Mouse (Mus musculus) testis, adult 2 months (tissue): ENCODE data around the gene Manba.

Experiments used
- CTCF ChIP-seq: fragments of 200-500 bp; IDR thresholded peaks from 2 replicates; pipeline ENCODE4 v1.5.1; 2012; ENCODE audit warnings: low read depth, mild to moderate bottlenecking, inconsistent platforms, low read length, moderate library complexity; ENCODE audit not compliant: control insufficient read depth, insufficient read depth, insufficient replicate concordance
- POLR2A ChIP-seq: fragments of 200-500 bp; IDR thresholded peaks from 2 replicates; pipeline ENCODE4 v1.6.1; 2012; ENCODE audit warnings: low read depth, mild to moderate bottlenecking, inconsistent platforms, low read length, moderate library complexity; ENCODE audit not compliant: control insufficient read depth

DNA sequence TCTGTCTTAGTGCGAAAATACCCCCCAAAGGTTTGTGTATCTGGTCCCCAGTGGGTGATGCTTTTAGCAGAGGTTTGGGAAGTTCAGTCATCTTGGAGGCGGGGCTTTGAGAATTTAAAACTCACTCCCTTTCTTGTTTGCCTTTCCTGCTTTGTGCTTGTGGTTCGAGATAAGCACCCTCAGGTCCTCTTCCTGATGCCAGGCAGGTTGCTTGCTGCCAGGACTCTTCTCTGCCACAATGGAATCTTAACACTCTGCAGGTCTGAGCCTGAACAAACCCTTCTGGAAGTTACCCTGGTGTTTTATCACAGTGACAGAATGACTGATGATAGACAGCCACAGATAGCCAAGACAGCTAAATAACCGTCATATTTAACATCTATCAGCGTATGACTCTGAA is 83.2 kb downstream of the Manba start:
- TF ChIP-seq CTCF: no peak
- no peak for TF ChIP-seq POLR2A
